Mouse (Mus musculus): ENCODE results near the gene Cd177.
"Not testable (repeated sequence)": the region's sequence is repeated elsewhere in the genome, so short reads cannot be mapped to it uniquely, and the experiment has no call there.

GRCm38 (mm10) chr7:24702841-24703240 is 57.3 kb downstream of the Cd177 start:
- TF ChIP-seq CTCF (IDR thresholded peaks at IDR 0.05; ENCODE audit: extremely low read depth, insufficient read depth, insufficient read length, insufficient replicate concordance); POLR2A (IDR thresholded peaks at IDR 0.05; ENCODE audit: low read depth, low read length): not testable (repeated sequence)
